Mouse (Mus musculus) liver, adult 2 months (tissue): ENCODE data around the gene Arl4a. TPM values are rescaled to one million over a fixed set of nuclear protein-coding genes. Genes with fewer than 3 reads are reported as not detected.

ENCODE experiments used
- DNase-seq: peaks from one replicate; pipeline ENCODE4 v3.0.0-alpha.2; 2011; ENCODE audit warnings: low read depth, low spot score; ENCODE audit errors: extremely low read depth
- H3K27ac ChIP-seq: fragments of 200-500 bp; replicated peaks from 2 replicates; pipeline ENCODE4 v1.5.1; 2012; ENCODE audit warnings: low read depth, mild to moderate bottlenecking, control low read depth, inconsistent platforms, low read length; ENCODE audit not compliant: insufficient read depth
- H3K27me3 ChIP-seq: fragments of 200-500 bp; 2 replicates; pipeline ENCODE4 v1.6.1; 2012; ENCODE audit warnings: mild to moderate bottlenecking, moderate library complexity, low read length, inconsistent platforms; ENCODE audit not compliant: control insufficient read depth, insufficient read depth
- H3K36me3 ChIP-seq: fragments of 200-500 bp; 2 replicates; pipeline ENCODE4 v1.6.1; 2012; ENCODE audit warnings: low read length, inconsistent platforms; ENCODE audit not compliant: control insufficient read depth, insufficient read depth
- H3K4me1 ChIP-seq: fragments of 200-500 bp; 2 replicates; pipeline ENCODE4 v1.6.1; 2011; ENCODE audit warnings: low read length; ENCODE audit not compliant: control insufficient read depth, insufficient read depth
- H3K4me3 ChIP-seq: fragments of 200-500 bp; 2 replicates; pipeline ENCODE4 v1.5.1; 2011; ENCODE audit warnings: low read depth, mild to moderate bottlenecking, control low read depth, low read length, moderate library complexity; ENCODE audit not compliant: insufficient read depth
- H3K79me2 ChIP-seq: fragments of 200-500 bp; 2 replicates; pipeline ENCODE4 v1.6.1; 2012; ENCODE audit warnings: inconsistent platforms, mild to moderate bottlenecking, low read length, moderate library complexity; ENCODE audit not compliant: control insufficient read depth, insufficient read depth
- H3K9ac ChIP-seq: fragments of 200-500 bp; 2 replicates; pipeline ENCODE4 v1.6.1; 2012; ENCODE audit warnings: low read depth, mild to moderate bottlenecking, control low read depth, inconsistent platforms, low read length
- CTCF ChIP-seq: fragments of 200-500 bp; IDR thresholded peaks from 2 replicates; pipeline ENCODE4 v1.5.1; 2011; ENCODE audit warnings: low read depth, low read length, control low read depth
- POLR2A ChIP-seq: fragments of 200-500 bp; IDR thresholded peaks from 2 replicates; pipeline ENCODE4 v1.6.1; 2011; ENCODE audit warnings: low read length, control low read depth; ENCODE audit not compliant: insufficient read depth; ENCODE audit errors: extremely low read depth
- WGBS: fragments of 180-500 bp; shearing (Covaris S2); methylation state at CpG from one replicate; pipeline ENCODE4 v1.1.7; 2018; 5-methylcytosine and 5-hydroxymethylcytosine counted together
- polyA plus RNA-seq: library from polyadenylated mRNA; depleted of rRNA; stranded (reverse); fragments of >200 nt; gene quantifications from 2 replicates; pipeline ENCODE4 v1.2.3, GENCODE M21; 2012
- total RNA-seq: library from RNA; depleted of rRNA; stranded (reverse); fragments of >200 nt; gene quantifications from 2 replicates; pipeline ENCODE4 v1.2.3, GENCODE M21; 2014

The Arl4a gene
- total and polyA plus RNA-seq, 2 experiments, result 7.3 to 12.4 TPM

- WGBS, result 67% methylated on average over 1 of the region's 1 CpGs
- H3K36me3 ChIP-seq, result no peaks in the 10 kb centered on the region
- no peaks in the 10 kb centered on the region for H3K27me3 ChIP-seq
- no peak overlapping the region for H3K27ac ChIP-seq
- no peak overlapping the region for H3K4me3 ChIP-seq
- TF ChIP-seq CTCF (no peak), POLR2A (no peak)
- H3K4me1 ChIP-seq, result no peaks in the 10 kb centered on the region
- H3K9ac ChIP-seq, result no peak overlapping the region
- no peak for DNase-seq
- no peaks in the 10 kb centered on the region for H3K79me2 ChIP-seq
These were observed 9.2 kb upstream of the Arl4a start for GRCm38 (mm10) chr12:40047024-40047423.

GRCm38 (mm10) chr12:40043816-40044585 lies 6.2 kb upstream of the Arl4a start:
- H3K27ac ChIP-seq, result no peak overlapping the region
- WGBS, result 85% methylated on average over 8 of the region's 8 CpGs
- H3K4me1 ChIP-seq, result no peaks in the 10 kb centered on the region
- DNase-seq, result no peak
- H3K79me2 ChIP-seq, result no peaks in the 10 kb centered on the region
- no peak for TF ChIP-seq POLR2A
- TF ChIP-seq CTCF, result no peak
- H3K36me3 ChIP-seq, result no peaks in the 10 kb centered on the region
- no peak overlapping the region for H3K9ac ChIP-seq
- H3K27me3 ChIP-seq, result no peaks in the 10 kb centered on the region
- H3K4me3 ChIP-seq, result no peak overlapping the region

- peak; percentile 36; the same call in 1 of the 2 replicates for TF ChIP-seq CTCF
- TF ChIP-seq POLR2A, result no peak
- Histone ChIP-seq H3K36me3 (0 out of 2 replicates have a peak, but pooled peaks cover 2% of the 10 kb centered on the region), H3K79me2 (peaks cover 7% of the 10 kb centered on the region; the same call in 1 of the 2 replicates)
These were observed 2.2 kb upstream of the Arl4a start for GRCm38 (mm10) chr12:40040067-40040466.

GRCm38 (mm10) chr12:40037226-40037813 lies 505 bp downstream of the Arl4a start:
- Histone ChIP-seq H3K4me3 (peak overlapping the region; percentile 71), H3K27ac (peak overlapping the region; percentile 89), H3K36me3 (0 out of 2 replicates have a peak, but pooled peaks cover 2% of the 10 kb centered on the region), H3K79me2 (peaks cover 7% of the 10 kb centered on the region; the same call in 1 of the 2 replicates), H3K9ac (peak overlapping the region; percentile 82), H3K27me3 (no peaks in the 10 kb centered on the region), H3K4me1 (peaks cover 15% of the 10 kb centered on the region)
- DNase-seq, result peak; percentile 82
- TF ChIP-seq POLR2A (peak; percentile 99), CTCF (peak; percentile 84)
- WGBS, result under 1% methylated on average over 60 of the region's 60 CpGs

More at GRCm38 (mm10) chr12:40040067-40040466, 2.2 kb upstream of the Arl4a start:
- Histone ChIP-seq H3K27me3 (no peaks in the 10 kb centered on the region), H3K9ac (no peak overlapping the region), H3K4me1 (peaks cover 8% of the 10 kb centered on the region), H3K27ac (no peak overlapping the region), H3K4me3 (no peak overlapping the region)
- peak; percentile 39 for DNase-seq

GRCm38 (mm10) chr12:40036666-40037065 lies 1.2 kb downstream of the Arl4a start:
- peak; percentile 87 for DNase-seq
- WGBS, result under 1% methylated on average over 11 of the region's 11 CpGs

More at GRCm38 (mm10) chr12:40036666-40037065, 1.2 kb downstream of the Arl4a start:
- H3K36me3 ChIP-seq, result 0 out of 2 replicates have a peak, but pooled peaks cover 2% of the 10 kb centered on the region
- H3K79me2 ChIP-seq, result peaks cover 7% of the 10 kb centered on the region; the same call in 1 of the 2 replicates
- H3K4me3 ChIP-seq, result peak overlapping the region; percentile 67
- peak overlapping the region; percentile 69 for H3K9ac ChIP-seq
- H3K27me3 ChIP-seq, result no peaks in the 10 kb centered on the region
- peak overlapping the region; percentile 89 for H3K27ac ChIP-seq
- no peak for TF ChIP-seq CTCF
- no peak for TF ChIP-seq POLR2A
- peaks cover 15% of the 10 kb centered on the region for H3K4me1 ChIP-seq
